Mouse (Mus musculus) kidney, adult 9 months (tissue): ENCODE data around the gene Pth2r.

ENCODE experiments used
- DNase-seq: peaks from one replicate; pipeline ENCODE4 v3.0.0; 2022

The Pth2r gene

DNA sequence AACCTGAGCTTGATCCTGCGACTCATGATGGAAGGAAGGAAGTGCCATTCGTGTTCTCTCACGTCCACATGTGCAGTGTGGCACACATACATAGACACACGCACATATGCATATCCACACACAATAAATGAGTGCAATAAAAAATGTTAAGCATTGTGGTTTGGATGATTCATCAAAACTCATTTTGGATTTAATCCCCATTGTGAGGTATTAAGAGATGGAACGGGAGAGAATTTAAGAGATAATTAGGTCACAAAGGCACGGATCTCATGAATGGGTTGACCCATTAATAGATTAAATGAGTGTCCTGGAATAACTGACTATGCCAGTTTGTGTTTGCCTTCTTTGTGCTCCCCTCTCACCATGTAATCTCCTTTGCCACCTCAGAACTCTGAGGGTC, at the start of gene Pth2r:
Pth2r (plus strand) TSS at position 301 of the 400 bp plus-strand sequence.
- DNase-seq, result no peak

DNA sequence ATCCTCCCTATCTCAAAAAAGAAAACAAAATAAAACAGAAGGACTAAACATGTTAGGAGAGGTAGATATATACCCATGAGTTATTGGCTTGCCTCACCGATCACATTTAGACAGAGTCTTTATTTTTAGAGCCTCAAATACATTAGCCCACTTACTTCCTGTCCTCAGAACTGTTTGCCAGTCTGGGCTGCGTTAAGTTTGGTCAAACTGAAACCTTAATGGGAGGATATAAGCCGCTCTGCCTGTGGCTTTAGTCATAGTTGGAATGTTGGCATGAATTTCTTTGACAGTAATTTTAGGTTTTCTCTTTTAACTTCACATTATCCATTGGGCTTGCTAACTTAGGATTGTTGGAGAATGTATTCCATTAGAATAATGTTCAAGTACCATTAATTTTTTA, 44.1 kb upstream of the Pth2r start:
- DNase-seq, result no peak

GRCm38 (mm10) chr1:65245637-65246036, 36.2 kb upstream of the Pth2r start:
- DNase-seq, result no peak

- DNase-seq, result no peak
Observed at GRCm38 (mm10) chr1:65280461-65280860, 1.4 kb upstream of the Pth2r start.

DNA sequence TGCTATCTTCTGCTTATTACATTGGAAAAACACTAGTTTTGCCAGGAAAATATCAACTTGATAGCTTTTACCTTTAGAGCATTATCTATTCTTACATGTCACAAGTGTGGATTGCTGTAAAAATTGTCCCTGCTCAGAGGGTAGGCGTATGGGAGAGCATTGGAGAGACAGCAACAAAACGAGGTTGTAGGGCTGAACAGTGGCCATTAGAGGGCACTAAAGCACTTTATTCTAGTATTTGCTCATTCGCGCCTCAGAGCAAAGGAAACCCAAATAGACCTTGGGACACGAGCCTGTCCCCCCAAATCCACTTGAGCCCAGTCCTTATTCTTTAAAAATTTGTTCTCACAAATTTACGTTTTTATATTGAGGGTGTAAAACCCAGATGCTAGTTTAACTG, 910 bp downstream of the Pth2r start:
- peak; percentile 58 for DNase-seq

GRCm38 (mm10) chr1:65308476-65308875, 26.6 kb downstream of the Pth2r start:
- DNase-seq, result no peak

DNA sequence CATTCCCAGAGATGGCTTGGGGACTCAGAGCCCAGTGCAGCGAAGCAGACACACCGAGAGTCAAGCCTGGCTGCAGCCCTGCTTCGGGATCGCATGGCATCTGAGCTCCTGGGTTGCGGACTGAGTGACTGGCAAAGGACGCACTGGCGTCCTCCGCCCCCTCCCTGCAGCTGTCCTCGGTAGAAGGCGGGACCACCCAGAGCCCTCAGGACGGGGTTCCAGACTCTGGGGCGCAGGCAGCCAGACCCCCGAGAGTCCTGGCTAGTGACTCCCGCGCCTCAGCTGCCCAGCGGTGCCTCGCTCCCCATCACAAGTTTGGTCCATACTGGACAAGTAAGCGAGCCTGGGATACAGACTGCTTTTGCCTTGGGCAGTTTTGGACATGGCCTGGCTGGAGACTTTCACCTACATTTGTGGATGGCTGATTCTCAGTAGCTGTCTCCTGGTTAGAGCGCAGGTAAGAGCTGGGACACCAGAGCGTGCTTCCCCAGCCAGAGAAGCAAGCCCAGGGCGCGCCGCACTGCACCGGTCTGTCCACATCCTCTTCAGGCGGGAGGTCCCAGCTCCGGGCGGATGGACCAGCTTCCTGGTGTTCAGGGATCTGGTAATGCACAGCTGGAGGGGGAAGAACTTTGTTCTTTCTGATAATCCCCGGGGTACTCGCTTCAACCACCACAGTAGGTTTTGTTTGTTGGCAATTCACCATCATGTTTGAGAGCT, 29.5 kb downstream of the Pth2r start:
- no peak for DNase-seq

DNA sequence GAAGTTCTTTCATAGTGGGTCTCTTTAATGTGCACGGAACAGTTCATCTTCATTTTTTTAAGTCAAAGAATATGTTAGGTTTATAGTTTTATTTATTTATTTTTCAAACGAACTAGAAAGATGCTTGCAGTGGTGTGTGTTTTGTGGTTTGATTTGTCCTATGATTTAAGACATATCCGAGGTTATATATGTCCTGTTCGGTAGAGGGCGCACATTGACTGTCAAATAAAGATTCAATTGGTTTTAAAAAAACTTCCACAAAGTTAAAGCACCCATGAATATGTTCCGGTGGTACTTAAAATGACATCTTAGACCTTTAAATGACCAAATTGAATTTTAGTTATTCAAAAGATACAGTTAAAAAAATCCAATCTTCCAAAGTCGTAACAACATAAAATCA, 30.3 kb downstream of the Pth2r start:
- peak; percentile 40 for DNase-seq

DNA sequence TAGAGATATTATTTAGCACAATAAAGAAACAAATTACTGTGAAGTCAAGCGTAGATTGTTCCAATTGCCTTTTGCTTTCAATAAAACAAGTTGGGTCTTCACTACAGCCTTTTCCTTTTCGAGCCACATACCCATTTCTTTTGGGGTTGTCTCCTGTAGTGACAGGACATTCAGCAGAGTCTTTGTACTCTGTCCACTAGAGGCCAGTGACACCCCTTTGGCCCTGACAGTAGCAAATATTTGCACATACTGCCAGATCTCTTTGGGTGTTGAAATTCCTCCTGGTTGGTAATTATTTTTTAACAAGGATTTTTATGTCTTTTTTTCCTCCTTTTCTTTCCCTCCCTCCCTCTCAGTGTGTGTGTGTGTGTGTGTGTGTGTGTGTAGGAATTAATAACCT, 31.0 kb downstream of the Pth2r start:
- no peak for DNase-seq

- DNase-seq, result no peak
Observed at GRCm38 (mm10) chr1:65314054-65315021, 32.5 kb downstream of the Pth2r start.

GRCm38 (mm10) chr1:65315022-65315407, 33.2 kb downstream of the Pth2r start:
- no peak for DNase-seq

DNA sequence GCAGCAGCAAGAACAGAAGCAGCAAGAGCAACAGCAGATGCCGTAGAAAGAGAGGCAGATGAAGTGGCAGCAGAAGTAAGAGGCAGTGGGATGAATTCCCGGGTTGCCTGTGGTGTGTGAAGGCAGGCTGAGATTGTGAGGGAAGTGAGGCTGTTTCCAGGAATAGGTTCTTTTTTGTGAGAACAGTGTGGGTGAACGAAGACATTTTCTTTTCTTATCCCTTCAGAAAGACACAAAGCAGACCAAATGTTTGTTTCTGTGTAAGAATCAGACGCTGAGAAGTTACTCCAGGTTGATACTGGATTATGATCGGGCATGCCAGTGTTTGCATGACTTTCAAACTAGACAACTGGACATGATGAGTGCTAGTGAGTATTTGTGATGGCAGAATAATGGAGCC, 52.2 kb downstream of the Pth2r start:
- no peak for DNase-seq

DNA sequence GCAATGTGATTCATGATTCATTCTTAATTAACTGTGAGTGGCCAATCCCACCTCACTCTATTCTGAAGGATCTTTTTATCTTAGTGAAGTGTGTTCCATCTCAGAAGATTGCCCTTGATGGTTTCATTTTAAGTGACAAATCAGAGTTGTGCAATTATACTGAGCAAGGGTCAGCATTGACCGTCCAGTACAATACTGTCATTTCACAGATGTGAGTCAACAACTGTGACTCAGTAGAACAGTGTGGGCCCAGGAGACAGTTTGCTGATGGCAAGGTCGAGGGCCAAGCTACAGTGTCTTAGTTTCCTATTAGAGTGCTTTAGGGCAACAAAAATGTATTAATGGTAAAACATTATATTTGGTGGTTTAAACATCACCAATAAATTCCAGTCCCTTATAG, 55.9 kb downstream of the Pth2r start:
- DNase-seq, result no peak

GRCm38 (mm10) chr1:65340240-65340639, 58.4 kb downstream of the Pth2r start:
- DNase-seq, result peak; percentile 2

GRCm38 (mm10) chr1:65352979-65353378, 71.1 kb downstream of the Pth2r start:
- no peak for DNase-seq

DNA sequence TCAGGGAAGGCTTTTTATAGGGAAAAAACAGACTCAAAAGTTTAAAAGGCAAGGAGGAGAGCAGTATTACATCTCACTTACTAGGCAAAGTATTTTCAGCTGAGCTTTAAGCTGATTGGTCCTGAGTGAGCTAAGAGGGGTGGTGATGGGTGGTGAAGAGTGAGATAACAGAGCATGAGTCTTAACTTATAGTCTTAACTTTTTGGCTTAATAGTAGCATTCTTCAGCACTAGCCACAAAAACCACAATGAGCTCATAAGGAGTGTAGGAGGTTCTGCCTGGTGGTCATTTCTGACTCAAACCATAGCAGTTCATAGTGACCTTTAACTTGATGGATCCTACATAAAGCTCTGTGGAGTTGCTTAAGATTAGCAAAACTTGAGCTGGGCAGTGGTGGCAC, 72.3 kb downstream of the Pth2r start:
- no peak for DNase-seq

GRCm38 (mm10) chr1:65388328-65388727, 106.5 kb downstream of the Pth2r start:
- DNase-seq, result peak; percentile 7

GRCm38 (mm10) chr1:65389621-65390020, 107.8 kb downstream of the Pth2r start:
- DNase-seq, result no peak

GRCm38 (mm10) chr1:65407441-65407840, 125.6 kb downstream of the Pth2r start:
- DNase-seq, result peak; percentile 69

DNA sequence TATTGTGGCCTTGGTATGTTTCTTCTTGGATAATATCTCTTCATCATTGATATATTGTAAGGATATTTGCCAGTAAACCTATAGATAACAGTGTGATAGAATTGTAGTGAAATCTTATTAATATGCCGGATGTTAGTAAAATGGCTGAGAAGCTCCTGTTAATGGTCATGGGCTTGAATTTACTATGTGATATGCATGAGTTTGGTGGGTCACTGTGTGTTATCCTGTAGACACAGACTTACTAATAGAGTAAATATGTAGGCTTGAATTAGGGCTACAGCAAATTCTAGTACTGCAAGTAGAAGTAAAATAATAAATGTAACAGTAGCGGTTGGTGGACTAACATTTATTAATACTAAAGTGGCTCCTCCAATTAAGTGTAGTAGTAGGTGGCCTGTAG, 139.1 kb downstream of the Pth2r start:
- DNase-seq, result no peak

- DNase-seq, result no peak
Observed at GRCm38 (mm10) chr1:65422501-65423010, 140.7 kb downstream of the Pth2r start.
